Mouse (Mus musculus): Measurements from ENCODE around the gene Tmem119. TPM values are rescaled to one million over a fixed set of nuclear protein-coding genes. Genes with fewer than 3 reads are reported as not detected.

Tmem119 gene
- total RNA-seq (2021) = 10 to 100 TPM; 20.7 to 22.6 TPM
- long read RNA-seq, experiment 1, transcript Tmem119-201 (2 exons, 2,242 nt) = major isoform, 33 of 34 reads
- long read RNA-seq, experiment 1, partial matches to known transcripts = 0 of 34 reads
- long read RNA-seq, experiment 1, other reads (novel, unspliced or antisense) = 1 of 34 reads
- long read RNA-seq, experiment 2, transcript Tmem119-201 (2 exons, 2,242 nt) = major isoform, 39 of 45 reads
- long read RNA-seq, experiment 2, partial matches to known transcripts = 0 of 45 reads
- long read RNA-seq, experiment 2, other reads (novel, unspliced or antisense) = 6 of 45 reads

GRCm38 (mm10) chr5:113800280-113800679 lies at the start of gene Tmem119:
Gene Tmem119 (minus strand): TSS chr5:113800516.
- peak in 1 of 2 experiments; percentile 32 for DNase-seq (ENCODE audit: low spot score in 2 of 2)

- no peak for DNase-seq (ENCODE audit: low spot score in 2 of 2)
Observed at GRCm38 (mm10) chr5:113847636-113848035, 47.3 kb upstream of the Tmem119 start.

- no peak for DNase-seq (ENCODE audit: low spot score in 2 of 2)
Observed at GRCm38 (mm10) chr5:113846656-113847055, 46.3 kb upstream of the Tmem119 start.

GRCm38 (mm10) chr5:113845627-113846026 lies 45.3 kb upstream of the Tmem119 start:
- DNase-seq (ENCODE audit: low spot score in 2 of 2) = no peak

- peak; percentile 65 to 74 for DNase-seq (ENCODE audit: low spot score in 2 of 2)
Observed at GRCm38 (mm10) chr5:113844721-113845120, 44.4 kb upstream of the Tmem119 start.

GRCm38 (mm10) chr5:113844106-113844505 lies 43.8 kb upstream of the Tmem119 start:
- DNase-seq (ENCODE audit: low spot score in 2 of 2) = no peak

- DNase-seq (ENCODE audit: low spot score in 2 of 2) = no peak
Observed at GRCm38 (mm10) chr5:113842906-113843305, 42.6 kb upstream of the Tmem119 start.

- no peak for DNase-seq (ENCODE audit: low spot score in 2 of 2)
Observed at GRCm38 (mm10) chr5:113842244-113842643, 41.9 kb upstream of the Tmem119 start.

- no peak for DNase-seq (ENCODE audit: low spot score in 2 of 2)
Observed at GRCm38 (mm10) chr5:113841243-113842225, 41.2 kb upstream of the Tmem119 start.

- no peak for DNase-seq (ENCODE audit: low spot score in 2 of 2)
Observed at GRCm38 (mm10) chr5:113840443-113840842, 40.1 kb upstream of the Tmem119 start.

- no peak for DNase-seq (ENCODE audit: low spot score in 2 of 2)
Observed at GRCm38 (mm10) chr5:113836961-113837360, 36.6 kb upstream of the Tmem119 start.

GRCm38 (mm10) chr5:113833316-113833947 lies 33.1 kb upstream of the Tmem119 start:
- DNase-seq (ENCODE audit: low spot score in 2 of 2) = no peak

GRCm38 (mm10) chr5:113832490-113832901 lies 32.2 kb upstream of the Tmem119 start, which contains the start of gene Selplg:
Gene Selplg (minus strand): TSS chr5:113832644.
- DNase-seq (ENCODE audit: low spot score in 2 of 2) = no peak

- no peak for DNase-seq (ENCODE audit: low spot score in 2 of 2)
Observed at GRCm38 (mm10) chr5:113831741-113832140, 31.4 kb upstream of the Tmem119 start.

GRCm38 (mm10) chr5:113830796-113831195 lies 30.5 kb upstream of the Tmem119 start:
- no peak for DNase-seq (ENCODE audit: low spot score in 2 of 2)

- DNase-seq (ENCODE audit: low spot score in 2 of 2) = peak in 1 of 2 experiments; percentile 42
Observed at GRCm38 (mm10) chr5:113830292-113830643, 30.0 kb upstream of the Tmem119 start.

- DNase-seq (ENCODE audit: low spot score in 2 of 2) = no peak
Observed at GRCm38 (mm10) chr5:113829566-113830291, 29.4 kb upstream of the Tmem119 start.

GRCm38 (mm10) chr5:113828481-113828880 lies 28.2 kb upstream of the Tmem119 start:
- no peak for DNase-seq (ENCODE audit: low spot score in 2 of 2)

GRCm38 (mm10) chr5:113827991-113828411 lies 27.7 kb upstream of the Tmem119 start:
- no peak for DNase-seq (ENCODE audit: low spot score in 2 of 2)

GRCm38 (mm10) chr5:113826619-113827018 lies 26.3 kb upstream of the Tmem119 start:
- DNase-seq (ENCODE audit: low spot score in 2 of 2) = no peak

GRCm38 (mm10) chr5:113825558-113825957 lies 25.2 kb upstream of the Tmem119 start:
- no peak for DNase-seq (ENCODE audit: low spot score in 2 of 2)
